Mouse (Mus musculus): ENCODE measurements around the gene Mdfi.

GRCm38 (mm10) chr17:47837808-47838207 is 3.3 kb upstream of the Mdfi start:
- TF ChIP-seq POLR2A (IDR thresholded peaks at IDR 0.05; ENCODE audit: extremely low read depth, insufficient read depth, low read length), result no peak
- no peak for TF ChIP-seq CTCF (IDR thresholded peaks at IDR 0.05; ENCODE audit: extremely low read depth, insufficient read depth, low read length)

Measured in cortical plate, adult 2 months (tissue).